ENCODE assay signal across 16 mouse cellular contexts in the genomic region with DNA sequence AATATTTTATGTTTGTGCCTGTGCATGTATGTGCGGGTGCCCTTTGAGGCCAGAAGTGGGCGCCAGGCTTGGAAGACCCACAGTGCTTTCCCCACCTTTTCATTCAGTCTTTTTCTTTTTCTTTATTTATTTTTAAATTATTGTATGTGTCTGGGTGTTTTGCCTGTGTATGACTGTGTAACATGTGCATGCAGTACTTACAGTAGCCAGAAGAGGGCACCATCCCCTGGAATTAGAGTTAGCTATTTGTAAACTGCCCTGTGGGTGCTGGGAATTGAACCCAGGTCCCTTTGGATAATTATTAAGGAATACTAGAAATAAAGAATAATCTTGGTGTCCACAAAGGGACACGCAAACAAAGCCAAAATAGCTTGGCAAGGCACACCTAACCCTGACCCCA. TPM values are rescaled to one million over a fixed set of nuclear protein-coding genes. Genes with fewer than 3 reads are reported as not detected.
A peak's percentile ranks its signal among the peaks of the same experiment; 100 is the strongest.
DNase-seq lines count a peak whose midpoint lies in the region; ATAC-seq and TF ChIP-seq lines count a peak whose summit lies in the region.
"Had no signal": no experiment of that assay in that cellular context is flagged by ENCODE, and none has a peak within 500 bp of the region (broad histone marks: within the 10 kb centered on the region; RNA-seq: fewer than 3 reads in every experiment).

No protein-coding gene starts in this region.

- DNase-seq in testis, postnatal 10 days (ENCODE audit: low spot score): peak; percentile 59
- DNase-seq in testis, postnatal 14 days (ENCODE audit: low spot score): no peak
- DNase-seq in splenic B cell, adult 2 months (ENCODE audit: low read depth, low spot score): peak; percentile 65
- no peak for DNase-seq in right cerebral cortex, postnatal 10 days (ENCODE audit: low spot score in 2 of 2)
- no peak for DNase-seq in adrenal gland, adult 8-10 months
- DNase-seq: adrenal gland, adult 2 months; gastrocnemius, postnatal 10 days had no signal

- no peak overlapping the region for H3K27ac ChIP-seq in intestine, postnatal 0 days (ENCODE audit: low read depth, low read length)
- H3K27ac ChIP-seq in intestine, embryonic 16.5 days (ENCODE audit: low read length): no peak overlapping the region
- 0 out of 2 replicates have a peak overlapping the region, but pooled peaks have one; percentile 48 for H3K27ac ChIP-seq in ES-Bruce4 (ENCODE audit: insufficient read depth, low read length)
- H3K27ac ChIP-seq: forebrain, embryonic 13.5 days; heart, embryonic 13.5 days; hindbrain, embryonic 15.5 days; kidney, embryonic 15.5 days; lung, embryonic 15.5 days; midbrain, embryonic 10.5 days had no signal

- WGBS in intestine, postnatal 0 days: 94% methylated on average over 3 of the region's 3 CpGs
- 94% methylated on average over 3 of the region's 3 CpGs for WGBS in intestine, embryonic 16.5 days

- TF ChIP-seq CTCF in intestine, postnatal 0 days (IDR thresholded peaks at IDR 0.05; ENCODE audit: low read depth): peak; percentile 52
- TF ChIP-seq CTCF in ES-Bruce4 (IDR thresholded peaks at IDR 0.05; ENCODE audit: low read depth, low read length): no peak

- no peaks in the 10 kb centered on the region for H3K27me3 ChIP-seq in intestine, postnatal 0 days (replicated peaks; ENCODE audit: control insufficient read depth, insufficient read depth, low read length)
- no peaks in the 10 kb centered on the region for H3K27me3 ChIP-seq in intestine, embryonic 16.5 days (replicated peaks; ENCODE audit: control insufficient read depth, insufficient read depth, low read length)
- no peaks in the 10 kb centered on the region for H3K27me3 ChIP-seq in ES-Bruce4 (ENCODE audit: control insufficient read depth, insufficient read depth, low read length, poor library complexity, severe bottlenecking)
- H3K27me3 ChIP-seq in splenic B cell, adult 2 months (ENCODE audit: control insufficient read depth, insufficient read depth, low read length, poor library complexity, severe bottlenecking): no peaks in the 10 kb centered on the region
- H3K27me3 ChIP-seq: forebrain, embryonic 13.5 days; heart, embryonic 13.5 days; hindbrain, embryonic 15.5 days; kidney, embryonic 15.5 days; lung, embryonic 15.5 days had no signal

- no peak for TF ChIP-seq POLR2A in ES-Bruce4 (IDR thresholded peaks at IDR 0.05; ENCODE audit: insufficient read depth, low read length)

- no peaks in the 10 kb centered on the region for H3K36me3 ChIP-seq in intestine, postnatal 0 days (ENCODE audit: control insufficient read depth, insufficient read depth)
- H3K36me3 ChIP-seq in intestine, embryonic 16.5 days (ENCODE audit: control insufficient read depth, insufficient read depth, low read length): no peaks in the 10 kb centered on the region
- H3K36me3 ChIP-seq in ES-Bruce4 (ENCODE audit: control insufficient read depth, insufficient read depth, low read length, poor library complexity, severe bottlenecking): no peaks in the 10 kb centered on the region
- H3K36me3 ChIP-seq in splenic B cell, adult 2 months (ENCODE audit: control insufficient read depth, insufficient read depth, low read length, poor library complexity, severe bottlenecking): no peaks in the 10 kb centered on the region
- H3K36me3 ChIP-seq: heart, embryonic 13.5 days; hindbrain, embryonic 15.5 days; kidney, embryonic 15.5 days; lung, embryonic 15.5 days; midbrain, embryonic 10.5 days had no signal

- H3K4me1 ChIP-seq in intestine, postnatal 0 days (replicated peaks; ENCODE audit: control insufficient read depth, insufficient read depth, low read length): no peaks in the 10 kb centered on the region; the same call in 1 of the 2 replicates
- H3K4me1 ChIP-seq in intestine, embryonic 16.5 days (ENCODE audit: control insufficient read depth, insufficient read depth, low read length): 0 out of 2 replicates have a peak, but pooled peaks cover 2% of the 10 kb centered on the region
- peaks cover 2% of the 10 kb centered on the region for H3K4me1 ChIP-seq in ES-Bruce4 (ENCODE audit: control insufficient read depth, insufficient read depth, low read length)
- H3K4me1 ChIP-seq: forebrain, embryonic 13.5 days; hindbrain, embryonic 15.5 days; kidney, embryonic 15.5 days; lung, embryonic 15.5 days had no signal

- no peak for ATAC-seq in intestine, postnatal 0 days
- ATAC-seq in intestine, embryonic 16.5 days: no peak
- ATAC-seq: forebrain, embryonic 13.5 days had no signal

- no peak for TF ChIP-seq EP300 in ES-Bruce4 (IDR thresholded peaks at IDR 0.05; ENCODE audit: insufficient read depth, low read depth, low read length)

- H3K4me2 ChIP-seq in intestine, postnatal 0 days (replicated peaks; ENCODE audit: low read depth): no peak overlapping the region
- no peak overlapping the region for H3K4me2 ChIP-seq in intestine, embryonic 16.5 days (ENCODE audit: low read depth, low read length)
- H3K4me2 ChIP-seq: forebrain, embryonic 13.5 days; heart, embryonic 13.5 days; hindbrain, embryonic 15.5 days; kidney, embryonic 15.5 days; lung, embryonic 15.5 days had no signal

- H3K4me3 ChIP-seq in intestine, postnatal 0 days (ENCODE audit: low read depth, low read length): no peak overlapping the region
- H3K4me3 ChIP-seq in intestine, embryonic 16.5 days (ENCODE audit: low read length): no peak overlapping the region
- H3K4me3 ChIP-seq in ES-Bruce4 (ENCODE audit: low read depth, low read length): no peak overlapping the region
- H3K4me3 ChIP-seq: forebrain, embryonic 13.5 days; heart, embryonic 13.5 days; hindbrain, embryonic 15.5 days; kidney, embryonic 15.5 days; lung, embryonic 15.5 days; midbrain, embryonic 10.5 days had no signal

- H3K9me3 ChIP-seq in intestine, postnatal 0 days (ENCODE audit: control insufficient read depth): no peaks in the 10 kb centered on the region
- H3K9me3 ChIP-seq in intestine, embryonic 16.5 days (ENCODE audit: control insufficient read depth, low read length): no peaks in the 10 kb centered on the region
- H3K9me3 ChIP-seq in ES-Bruce4 (replicated peaks; ENCODE audit: control insufficient read depth, insufficient read depth, low read length, poor library complexity, severe bottlenecking): peaks cover 23% of the 10 kb centered on the region
- H3K9me3 ChIP-seq: hindbrain, embryonic 15.5 days; kidney, embryonic 15.5 days; lung, embryonic 15.5 days; midbrain, embryonic 10.5 days had no signal

- H3K9ac ChIP-seq in intestine, postnatal 0 days (ENCODE audit: low read depth, low read length): no peak overlapping the region
- H3K9ac ChIP-seq in intestine, embryonic 16.5 days (ENCODE audit: low read depth, low read length): no peak overlapping the region
- no peak overlapping the region for H3K9ac ChIP-seq in ES-Bruce4 (ENCODE audit: low read depth, poor library complexity, severe bottlenecking)
- H3K9ac ChIP-seq: forebrain, embryonic 13.5 days; heart, embryonic 13.5 days; hindbrain, embryonic 15.5 days; kidney, embryonic 15.5 days; lung, embryonic 15.5 days had no signal

RNA-seq across cellular contexts. Expression of a gene that starts 15.1 kb away (rescaled TPM):
- 17.2 and 17.6 TPM in 2 replicates for polyA plus RNA-seq in intestine, postnatal 0 days (2015; fragmentation: Nextera tagmentation; extraction: Ambion mirVana)
- polyA plus RNA-seq in intestine, embryonic 16.5 days (2015; fragmentation: Nextera tagmentation; extraction: Ambion mirVana): 39.5 TPM in 2 replicates
- polyA plus RNA-seq in ES-Bruce4 (2011; ENCODE audit: insufficient read depth, insufficient read length, low read depth, missing spikeins): 16.8 and 17.5 TPM in 2 replicates
- total RNA-seq in adrenal gland, adult 8-10 months (2022): 10 to 100 TPM; 21.8 to 45.5 (median 35.2) TPM

RNA-seq across cellular contexts. Expression of a gene that starts 41.3 kb away (rescaled TPM):
- 69.8 and 75.5 TPM in 2 replicates for polyA plus RNA-seq in intestine, postnatal 0 days (2015; fragmentation: Nextera tagmentation; extraction: Ambion mirVana)
- polyA plus RNA-seq in intestine, embryonic 16.5 days (2015; fragmentation: Nextera tagmentation; extraction: Ambion mirVana): 204 and 224 TPM in 2 replicates
- 117 and 121 TPM in 2 replicates for polyA plus RNA-seq in ES-Bruce4 (2011; ENCODE audit: insufficient read depth, insufficient read length, low read depth, missing spikeins)
- total RNA-seq in adrenal gland, adult 8-10 months (2022): 10 to 100 TPM; 15.4 to 28.6 (median 20.7) TPM

RNA-seq across cellular contexts. Expression of a gene that starts 57.3 kb away (rescaled TPM):
- 37.0 and 40.2 TPM in 2 replicates for polyA plus RNA-seq in intestine, postnatal 0 days (2015; fragmentation: Nextera tagmentation; extraction: Ambion mirVana)
- 19.9 and 29.6 TPM in 2 replicates for polyA plus RNA-seq in intestine, embryonic 16.5 days (2015; fragmentation: Nextera tagmentation; extraction: Ambion mirVana)
- polyA plus RNA-seq in ES-Bruce4 (2011; ENCODE audit: insufficient read depth, insufficient read length, low read depth, missing spikeins): 19.9 and 20.2 TPM in 2 replicates
- 100 to 1,000 TPM; 108 to 141 (median 123) TPM for total RNA-seq in adrenal gland, adult 8-10 months (2022)

Comparison
In these comparisons a context has a peak if more than half of its experiments do, and no peak if none do; other contexts are left out.
1. DNase-seq: peak in testis, postnatal 10 days (single experiment) and splenic B cell, adult 2 months (single experiment); none in testis, postnatal 14 days (single experiment), right cerebral cortex, postnatal 10 days (0 of 2) and adrenal gland, adult 8-10 months (single experiment).